38 mouse cellular contexts compared by ENCODE assay signal in the genomic region with DNA sequence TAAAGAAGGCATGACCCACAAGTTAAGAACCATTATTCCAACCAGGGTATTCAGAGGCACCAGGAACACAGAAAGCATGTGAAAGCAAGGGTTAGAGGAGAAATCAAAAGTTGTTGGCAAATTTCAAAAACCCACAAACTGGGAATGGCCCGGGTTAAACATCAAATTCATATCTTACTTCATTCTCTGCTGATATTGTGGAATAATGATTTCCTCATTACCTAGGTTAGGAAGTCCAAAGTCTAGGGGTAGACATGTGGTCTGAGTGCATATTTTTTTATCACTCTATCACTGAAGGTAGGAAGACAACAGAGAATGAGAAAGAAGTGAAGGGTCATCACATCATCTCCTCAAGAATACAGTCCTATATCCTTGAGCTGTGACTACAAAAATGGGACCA. TPM values are rescaled to one million over a fixed set of nuclear protein-coding genes. Genes with fewer than 3 reads are reported as not detected.
"Had no signal": no experiment of that assay in that cellular context is flagged by ENCODE, and none has a peak within 500 bp of the region (broad histone marks: within the 10 kb centered on the region; RNA-seq: fewer than 3 reads in every experiment).

No protein-coding gene starts in this region.

- H3K27me3 ChIP-seq: embryonic facial prominence, embryonic 12.5 days; embryonic facial prominence, embryonic 13.5 days; embryonic facial prominence, embryonic 15.5 days; forebrain, embryonic 12.5 days; forebrain, embryonic 13.5 days; forebrain, embryonic 15.5 days had no signal

- ATAC-seq: forebrain, embryonic 13.5 days; forebrain, embryonic 14.5 days; forebrain, embryonic 15.5 days; forebrain, embryonic 16.5 days; forebrain, postnatal 0 days had no signal

- H3K4me2 ChIP-seq: embryonic facial prominence, embryonic 12.5 days; embryonic facial prominence, embryonic 13.5 days; embryonic facial prominence, embryonic 15.5 days; forebrain, embryonic 12.5 days; forebrain, embryonic 13.5 days; forebrain, embryonic 15.5 days had no signal

- H3K4me1 ChIP-seq: embryonic facial prominence, embryonic 10.5 days; embryonic facial prominence, embryonic 12.5 days; embryonic facial prominence, embryonic 13.5 days; embryonic facial prominence, embryonic 15.5 days; forebrain, embryonic 10.5 days; forebrain, embryonic 12.5 days; forebrain, embryonic 13.5 days; forebrain, embryonic 15.5 days had no signal

- H3K4me3 ChIP-seq: embryonic facial prominence, embryonic 10.5 days; embryonic facial prominence, embryonic 12.5 days; embryonic facial prominence, embryonic 13.5 days; embryonic facial prominence, embryonic 15.5 days; erythroblast, embryonic 14.5 days; forebrain, embryonic 10.5 days; forebrain, embryonic 12.5 days; forebrain, embryonic 13.5 days; forebrain, embryonic 15.5 days; gastrocnemius, adult 2 months; heart, adult 2 months had no signal

- H3K36me3 ChIP-seq: embryonic facial prominence, embryonic 10.5 days; embryonic facial prominence, embryonic 12.5 days; embryonic facial prominence, embryonic 13.5 days; embryonic facial prominence, embryonic 15.5 days; forebrain, embryonic 10.5 days; forebrain, embryonic 12.5 days; forebrain, embryonic 15.5 days had no signal

- H3K27ac ChIP-seq: embryonic facial prominence, embryonic 10.5 days; embryonic facial prominence, embryonic 12.5 days; embryonic facial prominence, embryonic 13.5 days; embryonic facial prominence, embryonic 15.5 days; forebrain, embryonic 10.5 days; forebrain, embryonic 12.5 days; forebrain, embryonic 13.5 days; forebrain, embryonic 15.5 days; gastrocnemius, adult 2 months; heart, adult 2 months had no signal

- DNase-seq: cerebellum, adult 2 months; cerebellum, adult 8-10 months; cerebellum, adult 9-10 months; cerebellum, adult 9-11 months; cerebellum, postnatal 10 days; cerebellum, postnatal 14 days; cerebellum, postnatal 25 days; cerebellum, postnatal 36 days; embryo, embryonic 11 days; forebrain, postnatal 0 days; gastrocnemius, adult 2 months; gastrocnemius, postnatal 10 days; gastrocnemius, postnatal 14 days; gastrocnemius, postnatal 25 days; gastrocnemius, postnatal 36 days; heart, adult 11 months; heart, adult 18-20 months; heart, adult 2 months had no signal

- H3K9me3 ChIP-seq: embryonic facial prominence, embryonic 15.5 days had no signal

- H3K9ac ChIP-seq: embryonic facial prominence, embryonic 12.5 days; embryonic facial prominence, embryonic 13.5 days; embryonic facial prominence, embryonic 15.5 days; forebrain, embryonic 12.5 days; forebrain, embryonic 13.5 days; forebrain, embryonic 15.5 days; forebrain, postnatal 0 days had no signal

RNA-seq across cellular contexts. Expression of gene Cyp3a25, which starts 1.8 kb away (rescaled TPM):
- total RNA-seq: common myeloid progenitor, adult 5-6 weeks; forebrain, postnatal 0 days; gastrocnemius, adult 2 months; gastrocnemius, postnatal 10 days; gastrocnemius, postnatal 14 days; gastrocnemius, postnatal 25 days; granulocyte monocyte progenitor cell, adult 5-6 weeks; heart, adult 18-20 months; heart, adult 2 months; heart, adult 8-10 months had no signal
- polyA plus RNA-seq: cerebellum, adult 2 months; cortical plate, adult 2 months; embryonic facial prominence, embryonic 10.5 days; embryonic facial prominence, embryonic 11.5 days; embryonic facial prominence, embryonic 12.5 days; embryonic facial prominence, embryonic 13.5 days; embryonic facial prominence, embryonic 14.5 days; embryonic facial prominence, embryonic 15.5 days; erythroblast, embryonic 14.5 days; forebrain, embryonic 10.5 days; forebrain, embryonic 11.5 days; forebrain, embryonic 12.5 days; forebrain, embryonic 13.5 days; forebrain, embryonic 14.5 days; forebrain, embryonic 15.5 days; forebrain, embryonic 16.5 days; forebrain, postnatal 0 days; frontal cortex, adult 2 months; gonadal fat pad, adult 2 months; heart, adult 2 months had no signal
